ENCODE assay signal across 8 mouse cellular contexts in the genomic region with DNA sequence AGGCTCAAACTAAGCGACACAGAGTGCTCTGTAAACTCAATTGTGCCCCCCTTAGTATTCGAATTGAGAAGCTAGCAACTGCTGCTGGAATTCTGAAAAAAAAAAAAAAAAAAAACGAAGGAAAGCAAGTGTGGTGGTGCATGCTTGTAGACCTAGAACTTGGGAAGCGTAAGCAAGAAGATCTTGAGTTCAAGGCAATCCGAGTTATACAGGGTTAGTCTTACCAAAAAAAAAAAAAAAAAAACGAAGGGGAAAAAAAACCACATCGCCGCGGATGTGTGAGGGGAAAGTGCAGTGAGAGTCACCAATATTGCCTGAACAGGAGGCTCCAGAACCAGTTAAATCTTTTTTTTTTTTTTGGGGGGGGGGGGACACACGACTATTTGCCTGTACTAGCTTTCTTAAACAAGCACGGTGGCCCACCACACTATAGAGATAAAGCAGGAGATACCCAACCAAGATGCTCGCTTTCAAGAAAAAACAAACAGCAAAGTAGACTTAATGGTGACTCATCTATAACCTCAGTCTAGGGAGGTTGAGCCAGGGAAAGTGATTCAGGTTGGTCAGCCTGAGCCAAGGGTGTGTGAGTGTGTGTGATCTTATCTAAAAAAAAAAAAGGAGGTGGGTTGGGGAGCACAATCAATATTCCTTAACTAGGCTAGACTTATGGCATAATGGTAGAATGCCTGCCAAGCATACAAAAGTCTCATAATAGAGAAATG. TPM values are rescaled to one million over a fixed set of nuclear protein-coding genes. Genes with fewer than 3 reads are reported as not detected.
DNase-seq lines count a peak whose midpoint lies in the region; ATAC-seq and TF ChIP-seq lines count a peak whose summit lies in the region.

TSS of gene Chek1 (minus strand) at position 32 of the 722 bp plus-strand sequence.

- no peak for TF ChIP-seq CTCF in bone marrow, adult 2 months (IDR thresholded peaks at IDR 0.05; ENCODE audit: control insufficient read depth, insufficient read depth, low read length)

- WGBS in lung, embryonic 16.5 days = 2% methylated on average over 12 of the region's 12 CpGs
- under 1% methylated on average over 12 of the region's 12 CpGs for WGBS in bone marrow, adult 2 months
- WGBS in forebrain, embryonic 15.5 days = 10% methylated on average over 12 of the region's 12 CpGs
- WGBS in liver, embryonic 15.5 days (ENCODE audit: insufficient replicate concordance) = under 1% methylated on average over 12 of the region's 12 CpGs

- H3K27me3 ChIP-seq in lung, embryonic 16.5 days (ENCODE audit: control insufficient read depth, insufficient read depth, low read depth, low read length) = no peaks in the 10 kb centered on the region
- no peaks in the 10 kb centered on the region for H3K27me3 ChIP-seq in forebrain, embryonic 15.5 days
- no peaks in the 10 kb centered on the region for H3K27me3 ChIP-seq in liver, embryonic 15.5 days

- peak within 1 kb of the TSS; percentile 92 for H3K27ac ChIP-seq in lung, embryonic 16.5 days (ENCODE audit: low read length)
- H3K27ac ChIP-seq in bone marrow, adult 2 months (ENCODE audit: control insufficient read depth, insufficient read depth, low read depth, low read length, poor library complexity) = peak within 1 kb of the TSS; percentile 52
- peak within 1 kb of the TSS; percentile 90 for H3K27ac ChIP-seq in forebrain, embryonic 15.5 days (replicated peaks)
- peak within 1 kb of the TSS; percentile 88 for H3K27ac ChIP-seq in liver, embryonic 15.5 days (replicated peaks)

- ATAC-seq in lung, embryonic 16.5 days (ENCODE audit: low read depth) = no peak
- no peak for ATAC-seq in forebrain, embryonic 15.5 days (replicated peaks)
- ATAC-seq in liver, embryonic 15.5 days (ENCODE audit: insufficient read depth) = no peak

- peak within 1 kb of the TSS; percentile 79 for H3K9ac ChIP-seq in lung, embryonic 16.5 days (ENCODE audit: low read length)
- peak within 1 kb of the TSS; percentile 74 for H3K9ac ChIP-seq in forebrain, embryonic 15.5 days (replicated peaks)
- H3K9ac ChIP-seq in liver, embryonic 15.5 days = peak within 1 kb of the TSS; percentile 93

- peak within 1 kb of the TSS; percentile 68 for H3K4me2 ChIP-seq in lung, embryonic 16.5 days (ENCODE audit: low read depth, low read length)
- H3K4me2 ChIP-seq in forebrain, embryonic 15.5 days (replicated peaks) = peak within 1 kb of the TSS; percentile 96
- H3K4me2 ChIP-seq in liver, embryonic 15.5 days = peak within 1 kb of the TSS; percentile 94

- H3K9me3 ChIP-seq in lung, embryonic 16.5 days (ENCODE audit: control insufficient read depth, low read length) = no peaks in the 10 kb centered on the region
- no peaks in the 10 kb centered on the region for H3K9me3 ChIP-seq in forebrain, embryonic 15.5 days
- no peaks in the 10 kb centered on the region for H3K9me3 ChIP-seq in liver, embryonic 15.5 days (replicated peaks)

- TF ChIP-seq POLR2A in bone marrow, adult 2 months (IDR thresholded peaks at IDR 0.05; ENCODE audit: borderline replicate concordance, control insufficient read depth, low read depth, low read length) = no peak

- H3K36me3 ChIP-seq in lung, embryonic 16.5 days (ENCODE audit: control insufficient read depth, insufficient read depth, low read length) = peaks cover 9% of the 10 kb centered on the region
- peaks cover 10% of the 10 kb centered on the region for H3K36me3 ChIP-seq in forebrain, embryonic 15.5 days
- peaks cover 37% of the 10 kb centered on the region for H3K36me3 ChIP-seq in liver, embryonic 15.5 days (replicated peaks)

- DNase-seq in lung, postnatal 10 days = no peak
- no peak for DNase-seq in gastrocnemius, postnatal 14 days
- no peak for DNase-seq in left cerebral cortex, postnatal 4 days
- no peak for DNase-seq in right cerebral cortex, adult 18-20 months

- intact Hi-C loops in gastrocnemius, postnatal 14 days (cut with DNase I; ENCODE audit: low total_unique reads) = no loop called here
- intact Hi-C loops in left cerebral cortex, postnatal 4 days (cut with DNase I) = no loop called here

- peaks cover 9% of the 10 kb centered on the region; the same call in 1 of the 2 replicates for H3K4me1 ChIP-seq in lung, embryonic 16.5 days (replicated peaks; ENCODE audit: control insufficient read depth, insufficient read depth, low read length)
- H3K4me1 ChIP-seq in bone marrow, adult 2 months (ENCODE audit: control insufficient read depth, insufficient read depth, low read length) = no peaks in the 10 kb centered on the region
- H3K4me1 ChIP-seq in forebrain, embryonic 15.5 days = peaks cover 18% of the 10 kb centered on the region
- H3K4me1 ChIP-seq in liver, embryonic 15.5 days (replicated peaks) = peaks cover 20% of the 10 kb centered on the region

- H3K4me3 ChIP-seq in lung, embryonic 16.5 days (ENCODE audit: low read length) = peak within 1 kb of the TSS; percentile 77
- H3K4me3 ChIP-seq in bone marrow, adult 2 months (replicated peaks; ENCODE audit: control insufficient read depth, low read depth, low read length) = peak within 1 kb of the TSS; percentile 93
- H3K4me3 ChIP-seq in forebrain, embryonic 15.5 days = peak within 1 kb of the TSS; percentile 76
- H3K4me3 ChIP-seq in liver, embryonic 15.5 days (replicated peaks) = peak within 1 kb of the TSS; percentile 87

RNA-seq across cellular contexts. Expression of gene Chek1, which starts in this region (rescaled TPM):
- 28.8 and 35.3 TPM in 2 replicates for polyA plus RNA-seq in lung, embryonic 16.5 days (2015; fragmentation: Nextera tagmentation; extraction: Ambion mirVana)
- 19.0 and 43.8 TPM in 2 replicates for polyA plus RNA-seq in bone marrow, adult 2 months (2011; ENCODE audit: insufficient read depth, insufficient read length, low replicate concordance, missing spikeins)
- polyA plus RNA-seq in forebrain, embryonic 15.5 days (2015; fragmentation: Nextera tagmentation; extraction: Ambion mirVana) = 18.7 and 19.1 TPM in 2 replicates
- 13.2 and 16.9 TPM in 2 replicates for polyA plus RNA-seq in liver, embryonic 15.5 days (2015; fragmentation: Nextera tagmentation; extraction: Ambion mirVana)
- total RNA-seq in gastrocnemius, postnatal 14 days (2021) = 1 to 10 TPM; 1.4 to 2.1 TPM
- 1 to 10 TPM; 4.1 to 5.6 TPM for total RNA-seq in left cerebral cortex, postnatal 4 days (2021)
